Mouse (Mus musculus): ENCODE results near the gene Zfp39. TPM values are rescaled to one million over a fixed set of nuclear protein-coding genes. Genes with fewer than 3 reads are reported as not detected.

Gene Zfp39
- polyA plus RNA-seq, 1 experiment from 2014 or later: 5.0 TPM

- Histone ChIP-seq H3K9me3 (no peaks in the 10 kb centered on the region), H3K4me2 (no peak overlapping the region), H3K27me3 (no peaks in the 10 kb centered on the region), H3K36me3 (no peaks in the 10 kb centered on the region), H3K27ac (no peak overlapping the region), H3K4me1 (replicated peaks) (peaks cover 9% of the 10 kb centered on the region), H3K9ac (no peak overlapping the region), H3K4me3 (no peak overlapping the region)
- 57% methylated on average over 14 of the region's 14 CpGs for WGBS
- ATAC-seq (ENCODE audit: low FRiP score): no peak
Observed at GRCm38 (mm10) chr11:58916879-58917744, 13.1 kb upstream of the Zfp39 start.

GRCm38 (mm10) chr11:58914461-58915028 is 10.5 kb upstream of the Zfp39 start:
- Histone ChIP-seq H3K9me3 (no peaks in the 10 kb centered on the region), H3K4me2 (peak overlapping the region; percentile 58), H3K4me3 (peak overlapping the region; percentile 32), H3K36me3 (no peaks in the 10 kb centered on the region), H3K27me3 (no peaks in the 10 kb centered on the region), H3K4me1 (replicated peaks) (peaks cover 9% of the 10 kb centered on the region), H3K27ac (0 out of 2 replicates have a peak overlapping the region, but pooled peaks have one; percentile 6), H3K9ac (peak overlapping the region; percentile 61)
- 13% methylated on average over 17 of the region's 17 CpGs for WGBS
- ATAC-seq (ENCODE audit: low FRiP score): no peak

GRCm38 (mm10) chr11:58913776-58914175 is 9.8 kb upstream of the Zfp39 start:
- H3K4me3 ChIP-seq: no peak overlapping the region
- H3K9me3 ChIP-seq: no peaks in the 10 kb centered on the region
- H3K4me2 ChIP-seq: no peak overlapping the region; the same call in 1 of the 2 replicates
- no peaks in the 10 kb centered on the region for H3K36me3 ChIP-seq
- H3K9ac ChIP-seq: no peak overlapping the region
- no peaks in the 10 kb centered on the region for H3K27me3 ChIP-seq
- H3K27ac ChIP-seq: no peak overlapping the region
- 92% methylated on average over 1 of the region's 1 CpGs for WGBS
- peaks cover 9% of the 10 kb centered on the region for H3K4me1 ChIP-seq (replicated peaks)
- no peak for ATAC-seq (ENCODE audit: low FRiP score)

- Histone ChIP-seq H3K4me3 (no peak overlapping the region), H3K27ac (no peak overlapping the region), H3K36me3 (peaks cover 17% of the 10 kb centered on the region), H3K9me3 (no peaks in the 10 kb centered on the region), H3K9ac (no peak overlapping the region), H3K4me1 (replicated peaks) (peaks cover 18% of the 10 kb centered on the region), H3K4me2 (no peak overlapping the region), H3K27me3 (no peaks in the 10 kb centered on the region)
- WGBS: 47% methylated on average over 6 of the region's 6 CpGs
- ATAC-seq (ENCODE audit: low FRiP score): no peak
Observed at GRCm38 (mm10) chr11:58904838-58905237, 813 bp upstream of the Zfp39 start.

GRCm38 (mm10) chr11:58904410-58904718 is 339 bp upstream of the Zfp39 start:
- peak; percentile 30; the same call in 1 of the 2 replicates for ATAC-seq (ENCODE audit: low FRiP score)
- peak overlapping the region; percentile 81 for H3K4me3 ChIP-seq
- H3K9ac ChIP-seq: no peak overlapping the region; the same call in 1 of the 2 replicates
- no peaks in the 10 kb centered on the region for H3K9me3 ChIP-seq
- peaks cover 17% of the 10 kb centered on the region for H3K36me3 ChIP-seq
- H3K27ac ChIP-seq: no peak overlapping the region
- peaks cover 18% of the 10 kb centered on the region for H3K4me1 ChIP-seq (replicated peaks)
- H3K27me3 ChIP-seq: no peaks in the 10 kb centered on the region
- WGBS: 2% methylated on average over 8 of the region's 8 CpGs
- peak overlapping the region; percentile 81 for H3K4me2 ChIP-seq

- Histone ChIP-seq H3K36me3 (peaks cover 35% of the 10 kb centered on the region), H3K4me2 (no peak overlapping the region), H3K4me1 (replicated peaks) (peaks cover 27% of the 10 kb centered on the region), H3K27ac (no peak overlapping the region), H3K9ac (peak overlapping the region; percentile 29; the same call in 1 of the 2 replicates), H3K9me3 (no peaks in the 10 kb centered on the region), H3K27me3 (no peaks in the 10 kb centered on the region), H3K4me3 (no peak overlapping the region)
- no peak for ATAC-seq (ENCODE audit: low FRiP score)
Observed at GRCm38 (mm10) chr11:58901080-58901479, 2.9 kb downstream of the Zfp39 start.

GRCm38 (mm10) chr11:58897485-58897884 is 6.5 kb downstream of the Zfp39 start:
- Histone ChIP-seq H3K4me1 (replicated peaks) (peaks cover 17% of the 10 kb centered on the region), H3K36me3 (peaks cover 64% of the 10 kb centered on the region), H3K9me3 (no peaks in the 10 kb centered on the region), H3K27me3 (no peaks in the 10 kb centered on the region), H3K27ac (no peak overlapping the region), H3K4me2 (no peak overlapping the region), H3K9ac (no peak overlapping the region), H3K4me3 (no peak overlapping the region)
- 81% methylated on average over 6 of the region's 6 CpGs for whole genome bisulfite sequencing
- ATAC-seq (ENCODE audit: low FRiP score): no peak

- H3K27me3 ChIP-seq: no peaks in the 10 kb centered on the region
- H3K4me1 ChIP-seq (replicated peaks): 0 out of 2 replicates have a peak, but pooled peaks cover 9% of the 10 kb centered on the region
- WGBS: 81% methylated on average over 6 of the region's 6 CpGs
- H3K9me3 ChIP-seq: no peaks in the 10 kb centered on the region
- H3K9ac ChIP-seq: no peak overlapping the region
- no peak for ATAC-seq (ENCODE audit: low FRiP score)
- H3K27ac ChIP-seq: no peak overlapping the region
- peaks cover 73% of the 10 kb centered on the region for H3K36me3 ChIP-seq
- H3K4me3 ChIP-seq: no peak overlapping the region
- H3K4me2 ChIP-seq: no peak overlapping the region
Observed at GRCm38 (mm10) chr11:58894456-58894855, 9.6 kb downstream of the Zfp39 start.

- no peak for ATAC-seq (ENCODE audit: low FRiP score)
- Histone ChIP-seq H3K27me3 (no peaks in the 10 kb centered on the region), H3K4me1 (replicated peaks) (no peaks in the 10 kb centered on the region), H3K9ac (no peak overlapping the region), H3K36me3 (peaks cover 66% of the 10 kb centered on the region), H3K9me3 (no peaks in the 10 kb centered on the region), H3K4me3 (no peak overlapping the region), H3K4me2 (no peak overlapping the region), H3K27ac (no peak overlapping the region)
- WGBS: 95% methylated on average over 10 of the region's 10 CpGs
Observed at GRCm38 (mm10) chr11:58890511-58890910, 13.5 kb downstream of the Zfp39 start.

GRCm38 (mm10) chr11:58883756-58884155 is 20.3 kb downstream of the Zfp39 start:
- no peaks in the 10 kb centered on the region for H3K4me1 ChIP-seq (replicated peaks)
- H3K36me3 ChIP-seq: peaks cover 58% of the 10 kb centered on the region
- H3K9me3 ChIP-seq: no peaks in the 10 kb centered on the region
- no peak overlapping the region for H3K4me2 ChIP-seq
- no peak overlapping the region for H3K4me3 ChIP-seq
- H3K9ac ChIP-seq: no peak overlapping the region
- no peak for ATAC-seq (ENCODE audit: low FRiP score)
- H3K27ac ChIP-seq: no peak overlapping the region
- H3K27me3 ChIP-seq: no peaks in the 10 kb centered on the region
- 89% methylated on average over 8 of the region's 8 CpGs for WGBS

GRCm38 (mm10) chr11:58870961-58871360 is 33.1 kb downstream of the Zfp39 start:
- 92% methylated on average over 4 of the region's 4 CpGs for WGBS
- peaks cover 38% of the 10 kb centered on the region for H3K36me3 ChIP-seq

GRCm38 (mm10) chr11:58867954-58868330 is 36.1 kb downstream of the Zfp39 start:
- Histone ChIP-seq H3K9ac (peak overlapping the region; percentile 89), H3K4me3 (peak overlapping the region; percentile 75), H3K27me3 (no peaks in the 10 kb centered on the region), H3K36me3 (peaks cover 27% of the 10 kb centered on the region), H3K9me3 (no peaks in the 10 kb centered on the region), H3K4me1 (replicated peaks) (peaks cover 28% of the 10 kb centered on the region), H3K27ac (no peak overlapping the region), H3K4me2 (peak overlapping the region; percentile 89)
- ATAC-seq (ENCODE audit: low FRiP score): peak; percentile 8; the same call in 1 of the 2 replicates
- WGBS: 86% methylated on average over 6 of the region's 6 CpGs

More at GRCm38 (mm10) chr11:58870961-58871360, 33.1 kb downstream of the Zfp39 start:
- Histone ChIP-seq H3K27ac (no peak overlapping the region), H3K9me3 (no peaks in the 10 kb centered on the region), H3K4me2 (no peak overlapping the region), H3K4me3 (no peak overlapping the region), H3K9ac (no peak overlapping the region), H3K4me1 (replicated peaks) (peaks cover 28% of the 10 kb centered on the region), H3K27me3 (no peaks in the 10 kb centered on the region)
- no peak for ATAC-seq (ENCODE audit: low FRiP score)

Data from hindbrain, embryonic 13.5 days (tissue).